Mouse (Mus musculus) cortical plate, adult 2 months (tissue): Measurements from ENCODE around the gene Mrgbp.
A peak's percentile ranks its signal among the peaks of the same experiment; 100 is the strongest.

ENCODE experiments used
- CTCF ChIP-seq: fragments of 200-500 bp; IDR thresholded peaks from 2 replicates; pipeline ENCODE4 v1.5.1; 2011; ENCODE audit warnings: mild to moderate bottlenecking, control low read depth, low read length; ENCODE audit not compliant: insufficient read depth; ENCODE audit errors: extremely low read depth
- POLR2A ChIP-seq: fragments of 200-500 bp; IDR thresholded peaks from 2 replicates; pipeline ENCODE4 v1.6.1; 2011; ENCODE audit warnings: mild to moderate bottlenecking, low read length, control low read depth; ENCODE audit not compliant: insufficient read depth; ENCODE audit errors: extremely low read depth

GRCm38 (mm10) chr2:180566240-180566913 lies 14.7 kb upstream of the Mrgbp start:
- TF ChIP-seq CTCF (peak; percentile 71), POLR2A (no peak)
